Mouse (Mus musculus) stomach, postnatal 0 days (tissue): ENCODE data around the gene Ctbs. TPM values are rescaled to one million over a fixed set of nuclear protein-coding genes. Genes with fewer than 3 reads are reported as not detected.

Experiments
- ATAC-seq: fragments of 200-750 bp; cut with Nextera tagmentation; 2 replicates; pipeline ENCODE4 v1.8.0; 2017; ENCODE audit not compliant: low FRiP score, low TSS enrichment
- DNase-seq: peaks from one replicate; pipeline ENCODE4 v3.0.0-alpha.2; 2016; ENCODE audit warnings: low spot score
- H3K27ac ChIP-seq: fragments of 300-500 bp; sonication (generic); replicated peaks from 2 replicates; pipeline ENCODE4 v1.5.1; 2014; ENCODE audit warnings: mild to moderate bottlenecking, control low read depth
- H3K27me3 ChIP-seq: fragments of 300-500 bp; sonication (generic); 2 replicates; pipeline ENCODE4 v1.6.1; 2014; ENCODE audit warnings: low read length; ENCODE audit not compliant: control insufficient read depth, insufficient read depth
- H3K36me3 ChIP-seq: fragments of 300-500 bp; sonication (generic); 2 replicates; pipeline ENCODE4 v1.6.1; 2014; ENCODE audit warnings: low read length, mixed read lengths; ENCODE audit not compliant: control insufficient read depth, insufficient read depth
- H3K4me1 ChIP-seq: fragments of 300-500 bp; sonication (generic); replicated peaks from 2 replicates; pipeline ENCODE4 v1.6.1; 2014; ENCODE audit warnings: antibody characterized with exemption; ENCODE audit not compliant: control insufficient read depth, insufficient read depth
- H3K4me2 ChIP-seq: fragments of 300-500 bp; sonication (generic); replicated peaks from 2 replicates; pipeline ENCODE4 v1.6.1; 2014; ENCODE audit warnings: low read depth, mild to moderate bottlenecking, control low read depth, moderate library complexity
- H3K4me3 ChIP-seq: fragments of 300-500 bp; sonication (generic); 2 replicates; pipeline ENCODE4 v1.5.1; 2014; ENCODE audit warnings: low read depth, low read length, control low read depth
- H3K9ac ChIP-seq: fragments of 300-500 bp; sonication (generic); 2 replicates; pipeline ENCODE4 v1.6.1; 2014; ENCODE audit warnings: mild to moderate bottlenecking, low read length, control low read depth, mixed read lengths
- H3K9me3 ChIP-seq: fragments of 300-500 bp; sonication (generic); 2 replicates; pipeline ENCODE4 v1.6.1; 2016; ENCODE audit warnings: low read length; ENCODE audit not compliant: control insufficient read depth
- CTCF ChIP-seq: IDR thresholded peaks from 2 replicates; pipeline ENCODE4 v1.5.1; 2016; ENCODE audit warnings: antibody characterized with exemption, low read depth, mild to moderate bottlenecking, moderate library complexity
- EP300 ChIP-seq: optimal IDR thresholded peaks from 2 replicates; pipeline ENCODE3; 2016; ENCODE audit warnings: antibody characterized with exemption
- WGBS: fragments of 180-500 bp; shearing (Covaris S2); extraction: QIAGEN DNeasy Blood & Tissue Kit; methylation state at CpG from one replicate; pipeline ENCODE4 v1.1.7; 2014; 5-methylcytosine and 5-hydroxymethylcytosine counted together
- polyA plus RNA-seq: library from polyadenylated mRNA; unstranded; fragments of >200 nt; fragmentation: Nextera tagmentation; extraction: Ambion mirVana; gene quantifications from 2 replicates; pipeline ENCODE4 v1.2.1, GENCODE M21; 2015

Ctbs gene
- polyA plus RNA-seq, 1 experiment from 2014 or later = 7.9 TPM

- no peak overlapping the region for H3K27ac ChIP-seq
- no peak overlapping the region for H3K4me2 ChIP-seq
- H3K4me3 ChIP-seq = no peak overlapping the region
- no peaks in the 10 kb centered on the region for H3K27me3 ChIP-seq
- TF ChIP-seq CTCF (no peak), EP300 (no peak)
- H3K4me1 ChIP-seq = no peaks in the 10 kb centered on the region
- H3K36me3 ChIP-seq = peaks cover 20% of the 10 kb centered on the region; the same call in 1 of the 2 replicates
- no peak for ATAC-seq
- no peak for DNase-seq
- H3K9ac ChIP-seq = no peak overlapping the region
- no peaks in the 10 kb centered on the region for H3K9me3 ChIP-seq
- 85% methylated on average over 8 of the region's 8 CpGs for WGBS
These were observed 14.9 kb upstream of the Ctbs start for GRCm38 (mm10) chr3:146434686-146435085.

GRCm38 (mm10) chr3:146435533-146435932 lies 14.1 kb upstream of the Ctbs start:
- TF ChIP-seq EP300 (no peak), CTCF (no peak)
- Histone ChIP-seq H3K4me2 (no peak overlapping the region), H3K4me1 (no peaks in the 10 kb centered on the region), H3K9me3 (no peaks in the 10 kb centered on the region), H3K27ac (no peak overlapping the region), H3K27me3 (no peaks in the 10 kb centered on the region), H3K9ac (no peak overlapping the region), H3K4me3 (no peak overlapping the region), H3K36me3 (peaks cover 20% of the 10 kb centered on the region; the same call in 1 of the 2 replicates)
- DNase-seq = no peak
- ATAC-seq = no peak
- 96% methylated on average over 11 of the region's 11 CpGs for WGBS

GRCm38 (mm10) chr3:146436114-146436513 lies 13.5 kb upstream of the Ctbs start:
- no peak overlapping the region for H3K9ac ChIP-seq
- ATAC-seq (no peak), DNase-seq (no peak)
- no peak overlapping the region for H3K4me3 ChIP-seq
- H3K36me3 ChIP-seq = peaks cover 17% of the 10 kb centered on the region; the same call in 1 of the 2 replicates
- no peak overlapping the region for H3K27ac ChIP-seq
- H3K4me2 ChIP-seq = no peak overlapping the region
- no peaks in the 10 kb centered on the region for H3K4me1 ChIP-seq
- H3K27me3 ChIP-seq = no peaks in the 10 kb centered on the region
- TF ChIP-seq EP300 (no peak), CTCF (no peak)
- 90% methylated on average over 8 of the region's 8 CpGs for WGBS
- no peaks in the 10 kb centered on the region for H3K9me3 ChIP-seq

GRCm38 (mm10) chr3:146440011-146440410 lies 9.6 kb upstream of the Ctbs start:
- H3K9me3 ChIP-seq = no peaks in the 10 kb centered on the region
- no peak for TF ChIP-seq EP300
- no peak overlapping the region for H3K4me3 ChIP-seq
- no peak for DNase-seq
- H3K27me3 ChIP-seq = no peaks in the 10 kb centered on the region
- H3K4me1 ChIP-seq = no peaks in the 10 kb centered on the region
- WGBS = 82% methylated on average over 12 of the region's 12 CpGs
- no peak overlapping the region for H3K9ac ChIP-seq
- peaks cover 9% of the 10 kb centered on the region; the same call in 1 of the 2 replicates for H3K36me3 ChIP-seq
- ATAC-seq = no peak
- no peak overlapping the region for H3K4me2 ChIP-seq
- H3K27ac ChIP-seq = 0 out of 2 replicates have a peak overlapping the region, but pooled peaks have one; percentile 30

- ATAC-seq (no peak), DNase-seq (no peak)
- Histone ChIP-seq H3K36me3 (peaks cover 9% of the 10 kb centered on the region; the same call in 1 of the 2 replicates), H3K9me3 (no peaks in the 10 kb centered on the region), H3K4me2 (no peak overlapping the region), H3K27me3 (no peaks in the 10 kb centered on the region), H3K9ac (no peak overlapping the region), H3K27ac (no peak overlapping the region), H3K4me3 (no peak overlapping the region), H3K4me1 (no peaks in the 10 kb centered on the region)
- WGBS = 84% methylated on average over 7 of the region's 7 CpGs
- TF ChIP-seq CTCF = no peak
- no peak for TF ChIP-seq EP300
These were observed 9.2 kb upstream of the Ctbs start for GRCm38 (mm10) chr3:146440422-146440821.

- H3K4me1 ChIP-seq = no peaks in the 10 kb centered on the region
- no peak for DNase-seq
- 82% methylated on average over 7 of the region's 7 CpGs for WGBS
These were observed 7.1 kb upstream of the Ctbs start for GRCm38 (mm10) chr3:146442484-146442883.

More at GRCm38 (mm10) chr3:146442484-146442883, 7.1 kb upstream of the Ctbs start:
- TF ChIP-seq CTCF (no peak), EP300 (no peak)
- Histone ChIP-seq H3K27ac (no peak overlapping the region), H3K4me2 (no peak overlapping the region), H3K36me3 (peaks cover 7% of the 10 kb centered on the region; the same call in 1 of the 2 replicates), H3K9ac (no peak overlapping the region), H3K4me3 (no peak overlapping the region), H3K9me3 (no peaks in the 10 kb centered on the region), H3K27me3 (no peaks in the 10 kb centered on the region)
- ATAC-seq = no peak
